Mouse (Mus musculus): ENCODE data around the gene Nrl. TPM values are rescaled to one million over a fixed set of nuclear protein-coding genes. Genes with fewer than 3 reads are reported as not detected.

Nrl gene
- total RNA-seq, 1 experiment from 2014 or later: not detected

Other genes starting within 250 kb of the Nrl start
- 68.5 and 99.2 TPM in 2 replicates for gene Dhrs4, start 46.2 kb downstream of the Nrl start, total RNA-seq (2017)
- gene Carmil3, start 34.3 kb downstream of the Nrl start, total RNA-seq (2017): 2.3 and 2.7 TPM in 2 replicates
- not detected in 2 replicates for gene Cpne6, start 14.5 kb downstream of the Nrl start, total RNA-seq (2017)
- 50.8 and 58.0 TPM in 2 replicates for gene Pck2, start 15.3 kb upstream of the Nrl start, total RNA-seq (2017)
- 47.6 and 53.3 TPM in 2 replicates for gene Dcaf11, start 35.0 kb upstream of the Nrl start, total RNA-seq (2017)
- 3.4 TPM in 1 of 2 replicates, not detected in the other for gene A730061H03Rik, start 35.4 kb upstream of the Nrl start, total RNA-seq (2017)
- not detected in 2 replicates for gene Fitm1, start 50.6 kb upstream of the Nrl start, total RNA-seq (2017)
- gene Psme1, start 53.1 kb upstream of the Nrl start, total RNA-seq (2017): 367 and 390 TPM in 2 replicates
- 8.5 and 8.9 TPM in 2 replicates for gene Emc9, start 60.3 kb upstream of the Nrl start, total RNA-seq (2017)
- gene Psme2, start 66.1 kb upstream of the Nrl start, total RNA-seq (2017): 189 and 244 TPM in 2 replicates
- 11.5 and 19.8 TPM in 2 replicates for gene Rnf31, start 66.7 kb upstream of the Nrl start, total RNA-seq (2017)
- gene Irf9, start 78.6 kb upstream of the Nrl start, total RNA-seq (2017): 61.3 and 91.7 TPM in 2 replicates
- gene Rec8, start 93.1 kb upstream of the Nrl start, total RNA-seq (2017): 15.4 and 17.9 TPM in 2 replicates
- gene Ipo4, start 111.0 kb upstream of the Nrl start, total RNA-seq (2017): 14.3 and 35.2 TPM in 2 replicates
- gene Gm49378, start 112.9 kb upstream of the Nrl start, total RNA-seq (2017): 1.8 and 8.2 TPM in 2 replicates
- 48.5 and 55.1 TPM in 2 replicates for gene Tm9sf1, start 118.8 kb upstream of the Nrl start, total RNA-seq (2017)
- 0.40 and 0.94 TPM in 2 replicates for gene Tssk4, start 125.2 kb upstream of the Nrl start, total RNA-seq (2017)
- 29.1 and 31.1 TPM in 2 replicates for gene Mdp1, start 135.5 kb upstream of the Nrl start, total RNA-seq (2017)
- gene Gmpr2, start 147.0 kb upstream of the Nrl start, total RNA-seq (2017): 30.7 and 38.3 TPM in 2 replicates
- gene Nedd8, start 147.1 kb upstream of the Nrl start, total RNA-seq (2017): 209 and 317 TPM in 2 replicates
- 27.3 and 34.1 TPM in 2 replicates for gene Tinf2, start 156.8 kb upstream of the Nrl start, total RNA-seq (2017)
- gene Tgm1, start 188.9 kb upstream of the Nrl start, total RNA-seq (2017): 1.3 and 5.8 TPM in 2 replicates
- gene Rabggta, start 197.3 kb upstream of the Nrl start, total RNA-seq (2017): 17.2 and 17.9 TPM in 2 replicates
- gene Dhrs1, start 220.7 kb upstream of the Nrl start, total RNA-seq (2017): 25.3 TPM in 2 replicates
- gene Nop9, start 220.7 kb upstream of the Nrl start, total RNA-seq (2017): 16.6 and 20.9 TPM in 2 replicates
- not detected in 2 replicates for gene Cideb, start 233.5 kb upstream of the Nrl start, total RNA-seq (2017)
- 0.60 and 0.63 TPM in 2 replicates for gene Ltb4r2, start 236.4 kb upstream of the Nrl start, total RNA-seq (2017)
- gene Ltb4r1, start 241.0 kb upstream of the Nrl start, total RNA-seq (2017): 4.0 and 11.2 TPM in 2 replicates